Mouse (Mus musculus) E14TG2a.4 (cell line): ENCODE measurements around the gene Triobp.

Experiments used
- CTCF ChIP-seq: conservative IDR thresholded peaks from 2 replicates; pipeline ENCODE4 v1.5.1; 2014; ENCODE audit warnings: low read length
- POU5F1 ChIP-seq: IDR thresholded peaks from 2 replicates; pipeline ENCODE4 v1.6.1; 2014; ENCODE audit warnings: low read length, borderline replicate concordance

- no peak for TF ChIP-seq POU5F1
- no peak for TF ChIP-seq CTCF
Observed at GRCm38 (mm10) chr15:79030551-79031435, 83.3 kb downstream of the Triobp start.
